Mouse (Mus musculus) E14TG2a.4 (cell line): Measurements from ENCODE around the gene Prpf18.

Experiments used
- CTCF ChIP-seq: conservative IDR thresholded peaks from 2 replicates; pipeline ENCODE4 v1.5.1; 2014; ENCODE audit warnings: low read length
- NANOG ChIP-seq: IDR thresholded peaks from 2 replicates; pipeline ENCODE4 v1.6.1; 2014; ENCODE audit warnings: borderline replicate concordance, low read length, mixed read lengths
- POU5F1 ChIP-seq: IDR thresholded peaks from 2 replicates; pipeline ENCODE4 v1.6.1; 2014; ENCODE audit warnings: low read length, borderline replicate concordance

GRCm38 (mm10) chr2:4586245-4586644, 65.7 kb downstream of the Prpf18 start:
- TF ChIP-seq CTCF (no peak), NANOG (no peak), POU5F1 (no peak)
